Mouse (Mus musculus) midbrain, embryonic 12.5 days (tissue): Measurements from ENCODE around the gene Tchhl1. TPM values are rescaled to one million over a fixed set of nuclear protein-coding genes. Genes with fewer than 3 reads are reported as not detected.

Experiments
- ATAC-seq: fragments of 200-750 bp; cut with Nextera tagmentation; 2 replicates; pipeline ENCODE4 v1.8.0; 2017; ENCODE audit warnings: low read depth, moderate TSS enrichment, moderate library complexity; ENCODE audit not compliant: low FRiP score
- H3K27ac ChIP-seq: fragments of 300-500 bp; sonication (generic); replicated peaks from 2 replicates; pipeline ENCODE4 v1.5.1; 2016; ENCODE audit warnings: mild to moderate bottlenecking
- H3K27me3 ChIP-seq: fragments of 300-500 bp; sonication (generic); 2 replicates; pipeline ENCODE4 v1.6.1; 2016; ENCODE audit warnings: mild to moderate bottlenecking
- H3K36me3 ChIP-seq: fragments of 300-500 bp; sonication (generic); 2 replicates; pipeline ENCODE4 v1.6.1; 2016
- H3K4me1 ChIP-seq: fragments of 300-500 bp; sonication (generic); 2 replicates; pipeline ENCODE4 v1.6.1; 2016
- H3K4me2 ChIP-seq: fragments of 300-500 bp; sonication (generic); replicated peaks from 2 replicates; pipeline ENCODE4 v1.6.1; 2016; ENCODE audit warnings: mild to moderate bottlenecking, moderate library complexity
- H3K4me3 ChIP-seq: fragments of 300-500 bp; sonication (generic); 2 replicates; pipeline ENCODE4 v1.5.1; 2016; ENCODE audit warnings: mild to moderate bottlenecking
- H3K9ac ChIP-seq: fragments of 300-500 bp; sonication (generic); replicated peaks from 2 replicates; pipeline ENCODE4 v1.6.1; 2016; ENCODE audit warnings: mild to moderate bottlenecking, moderate library complexity
- H3K9me3 ChIP-seq: fragments of 300-500 bp; sonication (generic); 2 replicates; pipeline ENCODE4 v1.6.1; 2016; ENCODE audit warnings: mild to moderate bottlenecking
- WGBS: fragments of 180-500 bp; shearing (Covaris S2); methylation state at CpG from one replicate; pipeline ENCODE4 v1.1.7; 2016; 5-methylcytosine and 5-hydroxymethylcytosine counted together
- microRNA-seq: library from miRNA; unstranded; fragments of <30 nt; microRNA quantifications from one replicate; pipeline ENCODE4, GENCODE M21; 2017
- polyA plus RNA-seq: library from polyadenylated mRNA; unstranded; fragments of >200 nt; fragmentation: Nextera tagmentation; extraction: Ambion mirVana; gene quantifications from 2 replicates; pipeline ENCODE4 v1.2.1, GENCODE M21; 2016

Tchhl1 gene
- polyA plus RNA-seq, 1 experiment from 2014 or later = not detected

DNA sequence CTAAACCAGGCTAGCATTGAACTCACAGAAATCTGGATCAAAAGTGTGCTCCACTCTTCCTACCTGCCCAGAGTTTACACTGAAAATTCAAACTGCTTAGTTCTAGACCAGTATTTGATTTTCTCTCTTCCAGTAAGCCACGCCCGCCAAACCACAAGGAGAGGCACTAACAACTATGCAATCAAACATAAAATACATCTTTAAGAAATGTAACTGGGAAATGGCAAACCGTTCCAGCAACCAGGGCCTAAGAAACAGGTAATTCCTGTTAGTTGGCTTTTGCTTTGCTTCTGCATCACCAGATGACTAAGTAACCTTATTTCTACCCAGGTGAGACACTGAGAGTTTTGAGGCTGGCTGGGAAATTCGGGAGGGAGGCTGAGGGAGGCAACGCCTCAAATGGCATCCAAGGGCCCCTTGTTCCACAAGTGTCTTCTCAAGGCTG lies 38.3 kb downstream of the Tchhl1 start:
- Histone ChIP-seq H3K27me3 (no peaks in the 10 kb centered on the region), H3K4me2 (no peak overlapping the region), H3K9ac (no peak overlapping the region), H3K36me3 (no peaks in the 10 kb centered on the region), H3K4me3 (no peak overlapping the region), H3K9me3 (peaks cover 4% of the 10 kb centered on the region; the same call in 1 of the 2 replicates), H3K4me1 (no peaks in the 10 kb centered on the region), H3K27ac (no peak overlapping the region)
- WGBS = 73% methylated on average over 5 of the region's 5 CpGs
- ATAC-seq = no peak

DNA sequence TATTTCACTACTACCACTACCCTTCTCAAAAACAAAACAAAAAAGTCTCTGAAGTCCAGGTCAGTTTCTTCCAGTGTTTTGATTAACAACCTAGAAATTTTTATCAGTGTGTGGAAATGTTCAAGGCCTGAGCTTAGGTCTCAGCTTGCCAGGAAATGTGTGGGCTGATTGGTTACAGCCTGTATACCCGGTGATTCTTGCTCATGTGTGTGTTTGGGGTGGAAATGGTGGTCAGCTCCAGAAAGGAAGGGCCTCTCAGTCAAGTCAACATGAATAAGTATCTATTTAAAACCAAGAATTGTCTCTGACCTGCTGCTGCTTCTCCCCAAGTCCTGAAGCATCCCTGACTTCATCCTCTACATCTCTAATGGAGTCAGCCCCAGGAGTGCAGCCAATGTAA lies 40.7 kb downstream of the Tchhl1 start:
- Histone ChIP-seq H3K9me3 (no peaks in the 10 kb centered on the region), H3K4me1 (no peaks in the 10 kb centered on the region), H3K4me2 (no peak overlapping the region), H3K36me3 (no peaks in the 10 kb centered on the region), H3K27ac (no peak overlapping the region), H3K27me3 (no peaks in the 10 kb centered on the region), H3K9ac (no peak overlapping the region), H3K4me3 (no peak overlapping the region)
- 83% methylated on average over 1 of the region's 1 CpGs for WGBS
- no peak for ATAC-seq

DNA sequence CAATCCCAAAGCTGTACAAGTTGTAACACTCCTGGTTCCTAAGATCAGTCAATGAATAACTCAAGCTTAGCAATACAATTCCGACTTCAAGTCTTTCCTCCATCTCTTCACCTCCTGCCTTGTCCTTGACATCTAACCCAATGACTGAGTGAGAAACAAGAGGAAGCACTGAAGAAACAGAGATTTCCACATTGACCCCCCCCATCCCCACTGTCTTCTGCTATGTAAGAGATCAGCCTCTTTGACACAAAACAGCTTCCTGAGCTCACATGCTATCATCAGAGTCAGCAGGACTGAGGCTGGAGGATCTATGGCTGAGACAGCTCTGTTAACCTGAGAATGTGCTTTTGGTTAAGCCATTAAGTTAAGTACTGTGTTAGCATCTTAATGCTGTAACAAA lies 42.5 kb downstream of the Tchhl1 start:
- no peak overlapping the region for H3K4me2 ChIP-seq
- H3K27ac ChIP-seq = no peak overlapping the region
- H3K4me3 ChIP-seq = no peak overlapping the region
- no peaks in the 10 kb centered on the region for H3K4me1 ChIP-seq
- no peak overlapping the region for H3K9ac ChIP-seq
- H3K36me3 ChIP-seq = no peaks in the 10 kb centered on the region
- H3K27me3 ChIP-seq = no peaks in the 10 kb centered on the region
- ATAC-seq = no peak
- H3K9me3 ChIP-seq = no peaks in the 10 kb centered on the region
- 95% methylated on average over 1 of the region's 1 CpGs for WGBS

DNA sequence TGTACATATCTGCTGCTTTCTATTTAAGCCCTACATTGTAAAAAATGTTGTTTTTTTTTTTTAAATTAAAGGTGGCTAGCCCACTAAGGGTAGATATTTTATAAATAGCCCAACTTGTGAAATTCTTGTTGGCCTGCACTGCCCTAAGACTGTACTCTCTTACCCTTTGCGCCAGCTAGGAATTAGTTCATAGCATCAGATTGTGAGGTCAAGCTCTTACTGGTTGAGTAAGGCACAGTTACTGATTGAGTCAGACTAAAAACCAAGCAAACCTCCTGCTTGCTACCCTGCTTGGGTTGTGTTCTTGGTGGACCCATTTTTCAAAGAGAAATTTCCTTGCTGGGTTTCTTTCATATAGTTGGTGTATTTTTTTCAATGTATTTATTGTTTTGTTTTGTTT lies 43.2 kb downstream of the Tchhl1 start:
- no peaks in the 10 kb centered on the region for H3K36me3 ChIP-seq
- no peak for ATAC-seq
- H3K9me3 ChIP-seq = no peaks in the 10 kb centered on the region
- 94% methylated on average over 1 of the region's 1 CpGs for WGBS
- no peaks in the 10 kb centered on the region for H3K27me3 ChIP-seq
- no peaks in the 10 kb centered on the region for H3K4me1 ChIP-seq
- no peak overlapping the region for H3K27ac ChIP-seq
- H3K4me2 ChIP-seq = no peak overlapping the region
- H3K9ac ChIP-seq = no peak overlapping the region
- no peak overlapping the region for H3K4me3 ChIP-seq

DNA sequence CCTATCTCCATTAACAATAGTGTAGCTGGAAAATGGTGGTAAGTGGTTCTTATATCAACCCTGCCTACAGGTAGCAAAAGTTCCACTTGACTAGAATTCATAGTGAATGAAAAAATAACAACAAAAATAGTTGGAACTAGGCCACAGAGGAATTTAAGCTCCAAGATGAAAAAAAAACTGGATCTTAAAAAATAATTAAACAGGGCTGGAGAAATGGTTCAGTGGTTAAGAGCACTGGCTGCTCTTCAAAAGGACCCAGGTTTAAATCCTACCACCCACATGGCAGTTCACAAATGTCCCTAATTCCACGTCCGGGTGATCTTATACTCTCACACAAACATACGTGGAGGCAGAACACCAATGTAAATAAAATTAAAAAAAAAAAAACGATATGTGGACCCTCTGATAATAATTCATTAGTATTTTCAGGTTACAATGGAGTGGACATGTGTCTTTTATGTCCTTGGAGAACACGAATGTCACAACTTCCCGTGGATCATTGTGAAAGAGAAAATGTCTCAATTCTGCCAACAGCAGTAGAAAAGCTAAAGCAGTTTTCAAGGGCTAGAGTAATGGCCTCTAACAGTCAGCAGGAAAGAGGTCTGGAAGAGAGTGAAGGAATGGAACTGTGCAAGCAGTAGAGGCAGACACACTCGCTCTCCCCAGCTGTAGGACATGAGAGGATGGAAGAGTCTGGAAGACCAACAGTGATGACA lies 44.0 kb downstream of the Tchhl1 start:
- H3K9ac ChIP-seq = no peak overlapping the region
- no peaks in the 10 kb centered on the region for H3K4me1 ChIP-seq
- H3K36me3 ChIP-seq = no peaks in the 10 kb centered on the region
- H3K27ac ChIP-seq = no peak overlapping the region
- H3K9me3 ChIP-seq = no peaks in the 10 kb centered on the region
- WGBS = 77% methylated on average over 7 of the region's 7 CpGs
- no peak overlapping the region for H3K4me2 ChIP-seq
- H3K4me3 ChIP-seq = no peak overlapping the region
- ATAC-seq = no peak
- H3K27me3 ChIP-seq = no peaks in the 10 kb centered on the region

DNA sequence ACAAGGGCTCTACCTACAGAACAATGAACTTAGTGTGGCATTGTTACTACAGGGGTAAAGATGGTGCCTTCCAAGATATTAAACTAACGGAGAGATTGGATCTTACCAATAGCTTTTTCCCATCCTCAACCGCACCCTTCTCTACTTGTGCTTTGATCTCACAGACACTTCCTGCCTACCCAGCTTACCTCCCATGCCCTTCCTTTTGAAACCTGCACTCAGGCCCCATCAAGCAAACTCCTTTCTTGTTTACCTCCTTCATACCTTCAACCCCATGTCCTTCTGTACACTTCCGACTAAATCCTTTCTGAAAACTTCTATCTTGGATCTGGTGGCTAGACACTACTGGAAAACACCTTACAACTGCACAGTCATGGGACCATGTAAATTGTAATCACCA lies 46.1 kb downstream of the Tchhl1 start:
- no peak overlapping the region for H3K9ac ChIP-seq
- ATAC-seq = no peak
- no peak overlapping the region for H3K4me2 ChIP-seq

DNA sequence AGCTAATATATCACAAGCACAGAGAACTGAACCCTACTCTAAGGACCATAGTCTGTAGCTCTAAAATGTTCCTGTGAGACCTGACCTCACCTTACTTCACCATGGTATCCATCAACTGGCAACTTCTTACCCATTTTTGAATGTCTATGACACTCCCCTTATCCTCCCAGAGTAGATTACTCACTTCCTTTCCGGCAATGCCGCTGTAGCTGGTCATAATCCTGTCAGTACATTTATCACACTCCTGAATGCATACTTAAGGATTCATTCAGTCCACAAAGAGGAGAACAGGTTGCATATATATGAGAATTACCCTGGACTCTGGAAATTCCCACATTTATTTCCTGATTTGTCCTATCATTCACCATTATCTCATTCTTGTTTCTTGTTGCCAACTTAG lies 48.8 kb downstream of the Tchhl1 start:
- peaks cover 11% of the 10 kb centered on the region; the same call in 1 of the 2 replicates for H3K27me3 ChIP-seq
- peaks cover 5% of the 10 kb centered on the region; the same call in 1 of the 2 replicates for H3K4me1 ChIP-seq
- no peak overlapping the region for H3K4me2 ChIP-seq
- H3K4me3 ChIP-seq = no peak overlapping the region
- H3K27ac ChIP-seq = no peak overlapping the region
- H3K9ac ChIP-seq = no peak overlapping the region
- H3K36me3 ChIP-seq = no peaks in the 10 kb centered on the region
- WGBS = 88% methylated on average over 2 of the region's 2 CpGs
- H3K9me3 ChIP-seq = no peaks in the 10 kb centered on the region
- no peak for ATAC-seq

More for the DNA sequence above, 46.1 kb downstream of the Tchhl1 start:
- Histone ChIP-seq H3K4me1 (no peaks in the 10 kb centered on the region), H3K9me3 (no peaks in the 10 kb centered on the region), H3K27ac (no peak overlapping the region), H3K4me3 (no peak overlapping the region), H3K36me3 (no peaks in the 10 kb centered on the region), H3K27me3 (no peaks in the 10 kb centered on the region)
- WGBS = 97% methylated on average over 3 of the region's 3 CpGs

DNA sequence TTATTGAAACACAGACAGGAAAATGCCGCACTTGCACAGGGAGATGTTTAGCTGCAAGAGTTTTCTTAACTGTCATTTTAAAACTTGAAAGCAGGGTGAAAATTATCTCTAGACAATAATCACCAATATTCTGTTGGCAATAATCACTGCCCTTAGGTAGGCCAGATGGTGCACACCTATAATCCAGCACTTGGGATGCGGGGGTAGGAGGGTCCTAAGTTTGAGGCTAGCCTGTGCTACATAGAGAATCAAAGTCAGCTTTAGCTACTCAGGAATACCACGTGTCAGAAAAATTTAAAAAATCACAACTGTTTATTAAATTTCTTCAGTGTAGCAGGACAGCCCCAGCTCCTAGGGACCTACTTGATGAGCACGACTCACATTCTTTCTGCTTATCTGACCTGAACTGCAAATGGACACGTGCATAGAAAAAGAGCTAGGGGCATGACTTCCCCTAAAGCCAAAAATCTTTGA lies 51.3 kb downstream of the Tchhl1 start:
- Histone ChIP-seq H3K27me3 (peaks cover 11% of the 10 kb centered on the region; the same call in 1 of the 2 replicates), H3K9me3 (no peaks in the 10 kb centered on the region), H3K9ac (no peak overlapping the region), H3K27ac (no peak overlapping the region), H3K4me2 (peak overlapping the region; percentile 78), H3K4me1 (peaks cover 5% of the 10 kb centered on the region; the same call in 1 of the 2 replicates), H3K4me3 (0 out of 2 replicates have a peak overlapping the region, but pooled peaks have one; percentile 46), H3K36me3 (no peaks in the 10 kb centered on the region)
- WGBS = 53% methylated on average over 5 of the region's 5 CpGs
- 0 out of 2 replicates have a peak, but pooled peaks have one; percentile 32 for ATAC-seq

DNA sequence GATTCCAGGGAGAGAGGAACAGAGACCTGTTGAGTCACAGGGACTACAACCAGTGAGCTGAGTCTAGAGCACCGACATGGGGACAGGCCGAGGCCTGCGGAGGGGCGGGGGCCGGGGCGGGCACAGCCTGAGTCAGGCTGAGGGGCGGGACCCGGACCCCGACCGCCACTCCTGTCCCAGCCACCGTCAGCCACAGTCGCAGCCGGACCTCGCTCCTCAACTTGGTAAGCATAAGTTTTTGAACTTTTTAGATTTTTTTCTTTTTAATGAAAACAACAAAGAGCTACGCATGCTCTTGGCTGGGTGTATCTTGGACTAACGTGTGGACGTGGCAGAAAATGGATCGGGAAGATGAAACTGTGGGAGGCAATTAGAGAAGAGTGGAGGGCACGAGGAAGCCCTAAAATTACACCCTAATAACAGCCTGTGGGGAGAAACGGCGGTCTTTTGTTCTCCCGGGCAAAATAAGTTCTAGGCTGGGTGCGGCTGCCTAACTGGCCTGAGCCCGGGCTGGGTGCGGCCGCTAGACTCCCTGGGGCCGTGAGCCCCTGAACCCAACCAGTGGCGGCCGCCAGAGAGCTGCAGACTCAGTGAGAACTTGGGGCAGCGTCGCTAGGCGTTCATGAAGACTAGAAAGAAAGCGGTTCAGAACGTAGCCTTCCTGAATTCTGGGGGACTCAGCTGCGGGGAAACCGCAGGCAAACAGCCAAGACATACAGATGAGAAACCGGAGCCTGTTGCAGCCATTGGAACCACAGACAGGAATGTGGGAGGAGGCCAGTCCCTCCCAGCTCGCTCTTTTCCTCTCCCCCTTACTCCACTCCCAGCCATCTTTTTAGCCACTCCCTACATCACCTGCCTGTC lies 52.0 kb downstream of the Tchhl1 start, which contains the start of gene S100a11:
Gene S100a11, plus strand, starts transcription at position 159 of the 864 bp plus-strand sequence.
- peaks cover 5% of the 10 kb centered on the region; the same call in 1 of the 2 replicates for H3K4me1 ChIP-seq
- peak within 1 kb of the TSS; percentile 78 for H3K4me2 ChIP-seq
- H3K9ac ChIP-seq = peak within 1 kb of the TSS; percentile 53
- H3K27ac ChIP-seq = no peak within 1 kb of the TSS
- H3K36me3 ChIP-seq = no peaks in the 10 kb centered on the region
- under 1% methylated on average over 38 of the region's 38 CpGs for WGBS
- H3K27me3 ChIP-seq = peaks cover 11% of the 10 kb centered on the region; the same call in 1 of the 2 replicates
- H3K9me3 ChIP-seq = no peaks in the 10 kb centered on the region
- peak; percentile 96 for ATAC-seq
- H3K4me3 ChIP-seq = peak within 1 kb of the TSS; percentile 46

Small RNA genes lying within 50 kb of the gene (microRNA-seq; reads per million reads assigned to microRNA genes)
- gene Gm22752 = not detected

Other genes starting within 250 kb of the Tchhl1 start
- not detected in 2 replicates for gene Flg, start 195.2 kb upstream of the Tchhl1 start, polyA plus RNA-seq
- gene Hrnr, start 149.0 kb upstream of the Tchhl1 start, polyA plus RNA-seq = not detected in 2 replicates
- gene Rptn, start 75.1 kb upstream of the Tchhl1 start, polyA plus RNA-seq = not detected in 2 replicates
- 0.90 and 1.2 TPM in 2 replicates for gene Tchh, start 26.4 kb upstream of the Tchhl1 start, polyA plus RNA-seq
- 340 and 424 TPM in 2 replicates for gene S100a11, start 51.7 kb downstream of the Tchhl1 start, polyA plus RNA-seq
- 156 and 197 TPM in 2 replicates for gene S100a10, start 86.3 kb downstream of the Tchhl1 start, polyA plus RNA-seq
- gene Tdpoz2, start 183.9 kb downstream of the Tchhl1 start, polyA plus RNA-seq = not detected in 2 replicates
- gene Tdpoz1, start 207.6 kb downstream of the Tchhl1 start, polyA plus RNA-seq = not detected in 2 replicates
- not detected in 2 replicates for gene Gm37596, start 224.3 kb downstream of the Tchhl1 start, polyA plus RNA-seq